Mouse (Mus musculus): ENCODE measurements around the gene Igf2bp3.

Gene Igf2bp3

GRCm38 (mm10) chr6:49214928-49215747 is at the start of gene Igf2bp3:
Gene Igf2bp3 (minus strand): TSS chr6:49214957.
- in situ Hi-C loops (cut with MboI), result no loop called here

GRCm38 (mm10) chr6:49264446-49264845 is 49.7 kb upstream of the Igf2bp3 start:
- in situ Hi-C loops (cut with MboI), result loop anchor here (10.0 kb wide), 1 partner anchor 130 kb away; the partner anchor contains the start of gene Stk31

GRCm38 (mm10) chr6:49263847-49264243 is 49.1 kb upstream of the Igf2bp3 start, which contains the start of gene Tra2a:
Gene Tra2a (minus strand): TSS chr6:49264033.
- in situ Hi-C loops (cut with MboI), result loop anchor here (10.0 kb wide), 1 partner anchor 131 kb away; the partner anchor contains the start of gene Stk31

GRCm38 (mm10) chr6:49263081-49263846 is 48.5 kb upstream of the Igf2bp3 start:
- in situ Hi-C loops (cut with MboI), result loop anchor here (10.0 kb wide), 1 partner anchor 132 kb away; the partner anchor contains the start of gene Stk31

DNA sequence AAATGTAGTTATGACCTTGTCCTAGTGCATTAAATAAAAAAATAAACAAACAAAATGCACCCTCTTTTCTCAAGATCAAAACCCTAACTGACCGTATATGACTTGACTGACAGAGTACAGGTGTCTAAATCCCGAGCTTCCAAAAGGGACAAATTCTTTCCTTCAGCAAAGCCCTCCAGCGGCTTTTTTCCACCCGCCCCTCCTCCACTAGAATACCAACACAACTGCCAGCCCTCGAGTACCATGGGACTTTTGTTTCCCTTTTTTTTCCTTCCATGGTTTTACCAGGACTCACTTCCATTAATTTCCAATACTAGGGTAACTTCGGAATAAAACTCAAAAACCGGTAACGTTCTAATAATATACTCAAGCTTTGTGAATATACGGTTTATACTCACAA is 47.7 kb upstream of the Igf2bp3 start:
- in situ Hi-C loops (cut with MboI), result loop anchor here (10.0 kb wide), 1 partner anchor 132 kb away; the partner anchor contains the start of gene Stk31

DNA sequence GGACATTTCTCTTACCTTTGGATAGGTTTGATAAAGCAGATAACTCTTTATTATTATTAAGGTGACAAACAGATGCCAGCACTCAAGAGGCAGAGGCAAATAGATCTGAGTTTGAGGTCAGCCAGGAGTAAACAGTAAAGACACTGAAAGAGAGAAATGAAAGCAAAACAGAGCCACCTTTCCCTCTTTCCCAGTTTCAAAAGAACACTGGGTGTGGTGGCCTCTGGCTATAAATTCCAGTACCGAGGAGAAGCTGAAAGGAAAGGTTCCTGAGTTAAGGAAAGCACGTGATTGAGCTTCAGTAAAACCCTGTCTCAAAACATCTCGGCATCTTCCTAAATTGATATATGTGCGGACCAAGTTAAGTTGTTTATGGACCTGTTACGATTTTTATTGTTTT is 45.0 kb upstream of the Igf2bp3 start:
- in situ Hi-C loops (cut with MboI), result loop anchor here (10.0 kb wide), 1 partner anchor 135 kb away; the partner anchor contains the start of gene Stk31

DNA sequence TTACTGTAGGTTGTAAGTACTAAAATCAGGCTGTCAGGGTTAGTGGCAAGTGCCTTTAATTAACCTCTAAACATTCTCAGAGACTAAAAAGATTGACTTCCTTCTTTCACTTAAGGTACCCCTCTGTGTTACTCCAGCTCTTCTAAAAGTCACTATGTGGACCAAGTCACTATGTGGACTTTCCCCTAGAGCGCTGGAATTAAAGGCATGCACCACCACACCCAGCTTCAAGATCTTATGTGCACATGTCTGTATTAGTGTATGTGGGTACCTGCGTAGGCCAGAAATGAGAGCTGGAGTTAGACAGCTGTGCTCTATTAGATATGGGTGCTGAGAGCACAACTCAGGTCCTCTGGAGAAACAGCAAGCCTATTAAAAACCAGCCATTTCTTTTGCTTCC is 43.1 kb upstream of the Igf2bp3 start:
- in situ Hi-C loops (cut with MboI), result no loop called here

DNA sequence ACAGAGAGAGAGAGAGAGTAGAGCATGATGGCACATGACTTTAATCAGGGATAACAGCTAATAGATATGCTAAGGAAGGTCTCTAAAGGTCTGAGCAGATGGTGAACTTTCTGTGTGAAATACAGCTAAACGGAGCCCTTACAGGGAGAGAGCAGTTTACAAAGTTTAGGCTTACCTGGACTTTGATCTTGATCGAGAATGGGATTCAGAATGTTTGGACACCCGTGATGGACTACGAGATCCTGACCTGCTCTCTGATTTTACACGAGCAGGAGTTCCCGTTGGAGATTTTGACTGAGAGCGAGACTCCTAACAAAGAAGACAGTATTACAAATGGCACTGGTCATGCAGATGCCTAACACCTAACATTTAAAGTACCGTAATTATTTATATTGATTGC is 37.5 kb upstream of the Igf2bp3 start:
- in situ Hi-C loops (cut with MboI), result no loop called here

- in situ Hi-C loops (cut with MboI), result no loop called here
Observed at GRCm38 (mm10) chr6:49251199-49251598, 36.4 kb upstream of the Igf2bp3 start.

DNA sequence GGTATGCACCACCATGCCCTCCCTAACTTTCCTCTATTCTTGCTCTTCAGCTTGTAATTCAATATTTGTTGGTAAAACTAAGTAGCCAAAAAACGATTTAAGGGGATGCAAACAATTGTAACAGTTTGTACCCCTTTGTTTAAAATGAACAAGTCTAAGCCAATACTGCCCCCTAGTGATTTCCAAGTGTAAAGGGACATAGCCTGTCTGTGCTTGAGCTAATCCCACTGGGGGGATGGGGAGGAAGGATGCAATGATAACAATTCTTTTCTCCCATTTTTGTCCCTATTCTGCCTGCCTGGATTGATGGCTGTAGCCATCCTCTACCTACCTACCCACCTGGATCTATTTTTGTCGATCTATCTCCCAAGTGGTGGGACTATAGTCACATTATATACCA is 32.5 kb upstream of the Igf2bp3 start:
- in situ Hi-C loops (cut with MboI), result no loop called here

DNA sequence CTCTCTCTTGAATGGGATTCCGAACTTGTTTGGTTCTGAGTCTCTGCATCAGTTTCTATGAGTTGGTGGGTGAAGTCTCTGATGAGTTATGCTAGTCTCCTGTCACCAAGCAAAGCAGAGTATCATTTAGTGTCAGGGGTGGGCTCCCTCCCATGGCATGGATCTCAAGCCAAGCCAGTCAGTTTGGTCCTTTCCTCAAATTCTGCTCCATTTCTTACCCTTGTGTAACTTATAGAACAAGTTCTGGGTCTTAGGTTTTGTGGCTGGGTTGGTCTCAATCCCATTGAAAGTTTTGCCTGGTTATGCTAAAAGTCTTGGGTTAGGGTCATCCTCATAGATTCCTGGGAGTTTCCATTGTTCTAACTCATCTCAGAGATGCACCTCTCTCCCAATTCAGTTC is 27.6 kb upstream of the Igf2bp3 start:
- in situ Hi-C loops (cut with MboI), result no loop called here

DNA sequence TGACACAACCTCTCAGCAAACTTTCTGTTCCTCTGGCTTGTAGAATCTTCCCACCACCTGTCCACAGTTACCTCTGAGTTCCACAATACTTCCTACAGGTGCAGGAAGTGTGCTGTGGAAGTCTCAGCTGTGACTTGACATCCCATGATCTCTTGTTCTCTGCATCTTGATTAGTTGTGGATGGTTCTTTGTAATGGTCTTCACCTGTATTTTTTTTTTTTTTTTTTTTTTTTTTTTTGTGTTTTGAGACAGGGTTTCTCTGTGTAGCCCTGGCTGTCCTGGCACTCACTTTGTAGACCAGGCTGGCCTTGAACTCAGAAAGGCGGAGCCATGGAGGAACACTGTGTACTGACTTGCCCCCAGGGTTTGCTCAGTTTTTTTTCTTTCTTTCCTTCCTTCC is 26.8 kb upstream of the Igf2bp3 start:
- in situ Hi-C loops (cut with MboI), result no loop called here

- in situ Hi-C loops (cut with MboI), result no loop called here
Observed at GRCm38 (mm10) chr6:49236331-49236730, 21.6 kb upstream of the Igf2bp3 start.

DNA sequence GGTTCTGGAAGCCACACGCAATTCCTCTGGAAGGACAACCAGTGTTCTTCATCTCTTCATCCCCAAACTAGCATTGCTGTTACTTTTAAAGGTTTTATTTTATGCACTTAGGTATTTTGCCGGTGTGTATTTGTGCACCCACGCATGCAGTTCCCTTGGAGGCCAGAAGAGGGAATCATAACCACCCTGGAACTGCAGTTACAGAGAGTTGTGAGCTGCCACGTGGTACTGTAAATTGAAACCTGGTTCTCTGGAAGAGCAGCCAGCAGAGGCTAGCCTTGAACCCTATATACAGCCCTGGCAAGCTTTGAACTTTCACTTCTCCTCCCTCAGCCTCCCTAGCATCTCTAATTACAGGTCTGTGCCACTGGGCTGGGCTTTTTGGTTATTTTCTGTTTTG is 18.6 kb upstream of the Igf2bp3 start:
- in situ Hi-C loops (cut with MboI), result no loop called here

DNA sequence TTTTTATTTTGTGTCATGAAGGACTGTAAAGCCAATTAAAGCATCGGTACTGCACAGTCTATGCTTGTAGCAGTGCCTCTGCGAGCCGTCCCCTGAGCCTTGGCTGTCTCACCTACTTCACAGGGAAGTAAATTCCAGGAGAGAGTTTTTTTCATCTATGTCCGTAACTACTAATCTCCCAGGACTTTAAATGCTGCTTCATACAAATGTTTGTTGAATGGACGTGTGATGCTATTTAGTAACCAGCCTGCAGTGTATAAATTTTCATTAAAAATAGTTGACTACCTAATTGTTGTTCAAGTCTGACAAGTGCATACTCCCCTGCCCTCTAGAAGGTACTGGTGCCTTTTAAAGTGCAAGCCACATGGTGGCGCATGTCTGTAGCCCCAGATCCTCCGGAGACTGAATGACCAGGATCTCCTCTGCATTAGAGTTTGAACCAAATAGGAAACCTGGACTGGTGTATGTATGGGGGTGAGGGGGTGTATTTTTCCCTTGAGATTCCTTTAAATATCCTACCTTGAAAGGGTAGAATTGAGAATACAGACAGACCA is 13.4 kb upstream of the Igf2bp3 start:
- in situ Hi-C loops (cut with MboI), result no loop called here

DNA sequence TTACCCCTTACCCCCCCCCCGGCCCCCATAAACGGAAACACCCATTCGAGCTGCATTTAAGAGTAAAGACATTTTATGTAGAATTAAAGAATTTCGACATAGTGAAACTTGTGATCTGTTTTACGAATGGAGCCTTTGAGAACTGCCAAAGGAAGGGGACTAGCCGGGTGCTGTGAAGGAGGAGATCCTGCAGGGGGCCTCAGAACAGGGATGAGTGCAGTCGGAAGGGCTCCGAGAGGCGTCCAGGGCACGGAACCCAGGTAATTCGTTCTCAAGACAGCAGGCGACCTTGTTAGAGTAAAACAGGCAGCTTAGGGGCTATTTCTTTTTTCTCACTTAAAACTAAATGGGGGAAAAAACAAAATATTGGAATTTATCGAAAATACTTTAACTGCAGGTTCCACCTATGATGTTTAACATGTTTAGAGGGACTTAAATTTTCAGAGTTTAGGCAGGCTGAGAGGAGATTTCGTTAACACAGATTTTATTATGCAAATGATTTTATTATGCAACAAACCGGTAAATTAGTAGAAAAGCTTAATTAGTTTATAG is 12.5 kb upstream of the Igf2bp3 start:
- in situ Hi-C loops (cut with MboI), result no loop called here

DNA sequence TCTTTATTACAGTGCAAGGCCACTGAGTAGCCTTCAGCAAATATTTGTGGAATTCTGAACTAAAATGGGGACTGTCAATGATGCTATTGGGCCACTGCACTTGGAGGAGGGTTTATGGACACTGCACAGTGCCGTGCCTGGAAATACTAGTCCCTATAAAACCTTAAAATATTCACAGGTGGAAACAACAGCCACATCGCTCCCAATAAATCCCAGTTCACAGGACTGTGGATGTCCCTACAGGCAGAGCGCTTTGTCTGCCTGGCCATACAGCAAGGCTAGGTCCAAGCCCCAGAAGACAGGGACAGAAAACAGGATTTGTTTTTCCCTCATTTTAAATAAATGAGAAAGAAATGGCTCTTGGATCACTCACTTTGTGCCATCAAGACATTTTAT is 11.0 kb upstream of the Igf2bp3 start:
- in situ Hi-C loops (cut with MboI), result no loop called here

DNA sequence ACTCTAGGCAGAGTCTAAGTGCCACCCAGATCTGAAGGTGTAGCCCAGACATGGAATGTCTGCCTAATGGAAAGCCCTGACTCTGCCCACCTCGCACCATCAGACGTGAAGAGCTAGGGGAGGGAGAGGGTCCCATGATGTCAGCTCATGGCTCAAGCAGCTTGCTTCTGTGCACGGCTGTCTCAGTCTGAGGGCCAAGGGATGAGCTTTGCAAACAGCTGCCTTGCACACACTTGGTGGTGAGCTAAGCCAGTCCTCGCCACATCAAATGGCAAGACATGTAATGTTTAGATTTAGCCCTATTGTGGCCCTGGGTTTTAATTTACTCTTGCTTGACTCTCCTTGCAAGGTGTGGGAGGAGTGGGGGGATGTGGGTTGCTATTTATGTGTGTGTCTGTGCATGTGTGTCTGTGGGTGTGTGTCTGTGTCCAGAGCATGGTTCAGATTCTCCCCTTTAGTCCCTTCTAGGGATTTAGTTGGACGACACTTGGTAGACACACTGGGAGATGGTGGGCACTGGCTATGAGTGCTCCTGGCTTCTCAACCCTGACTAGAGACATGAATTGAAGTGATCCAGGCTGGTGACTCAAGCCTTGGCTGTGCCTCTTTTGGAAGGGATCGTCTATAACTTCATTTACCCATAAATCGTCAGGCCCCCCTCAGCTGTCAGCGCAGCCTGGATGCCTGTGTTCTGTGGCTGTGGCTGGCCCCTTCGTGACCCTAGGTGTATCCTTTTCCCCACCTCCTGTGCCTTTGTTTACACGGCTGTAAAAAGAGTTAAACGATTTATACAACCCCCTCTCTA is 10.4 kb upstream of the Igf2bp3 start:
- in situ Hi-C loops (cut with MboI), result no loop called here

GRCm38 (mm10) chr6:49221906-49222305 is 7.1 kb upstream of the Igf2bp3 start:
- in situ Hi-C loops (cut with MboI), result no loop called here

DNA sequence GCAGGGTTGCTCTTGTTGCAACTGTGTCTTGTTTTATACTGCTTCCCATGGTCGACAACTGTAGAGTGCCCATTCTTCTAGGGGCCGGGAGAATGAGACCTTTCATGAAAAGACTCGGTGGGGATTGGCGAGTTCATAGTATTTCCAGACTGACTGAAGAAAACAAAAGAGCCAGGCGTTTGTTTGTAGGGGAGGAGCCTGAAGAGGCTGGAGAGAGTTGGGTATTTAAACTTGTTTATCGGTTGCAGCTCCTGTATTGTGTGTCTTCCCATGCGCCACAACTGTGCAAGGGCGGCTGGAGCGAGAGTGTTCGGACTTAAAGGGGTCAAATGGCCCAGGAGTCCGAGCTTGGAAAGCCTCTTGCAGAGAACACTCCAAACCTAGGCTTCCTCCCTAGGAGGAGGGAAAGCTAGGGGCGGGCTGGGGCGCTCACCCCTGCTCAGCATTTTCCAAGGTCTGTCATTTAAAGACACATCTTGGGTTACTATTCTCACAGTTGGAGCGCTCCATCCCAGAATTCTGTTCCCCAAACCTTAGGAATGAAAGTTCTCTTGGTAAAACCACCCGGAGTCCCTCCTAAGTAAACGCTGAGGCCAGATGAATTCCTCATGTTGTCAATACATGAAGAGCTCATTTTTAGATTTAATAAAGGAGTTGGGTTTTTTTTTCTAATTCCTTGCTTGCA is 5.3 kb upstream of the Igf2bp3 start:
- in situ Hi-C loops (cut with MboI), result no loop called here
